Mouse (Mus musculus) kidney, adult 8-10 months (tissue): Measurements from ENCODE around the gene Obox5.
"Not testable (repeated sequence)": the region's sequence is repeated elsewhere in the genome, so short reads cannot be mapped to it uniquely, and the experiment has no call there.

Experiments
- DNase-seq, 2 experiments: peaks; one replicate each; pipeline ENCODE4 v3.0.0; 2022

Gene Obox5

GRCm38 (mm10) chr7:15749831-15750230 lies at the start of gene Obox5:
Gene Obox5 (plus strand): TSS chr7:15750131.
- DNase-seq, result not testable (repeated sequence)

GRCm38 (mm10) chr7:15749296-15749695 lies 635 bp upstream of the Obox5 start:
- not testable (repeated sequence) for DNase-seq
